Mouse (Mus musculus) stomach, embryonic 15.5 days (tissue): ENCODE measurements at regions not wholly inside any gene's neighbourhood (a gene's known extent, or its start where the extent isn't known, plus 50 kb on each side); places are given as distances from the start of the nearest gene placed in this dataset.

Experiments used
- ATAC-seq: fragments of 200-750 bp; cut with Nextera tagmentation; 2 replicates; pipeline ENCODE4 v1.8.0; 2017; ENCODE audit warnings: low read depth, moderate number of reproducible peaks, moderate TSS enrichment; ENCODE audit not compliant: insufficient read depth, low FRiP score
- H3K27ac ChIP-seq: fragments of 300-500 bp; sonication (generic); 2 replicates; pipeline ENCODE4 v1.5.1; 2015; ENCODE audit warnings: mild to moderate bottlenecking, inconsistent platforms
- H3K27me3 ChIP-seq: fragments of 300-500 bp; sonication (generic); replicated peaks from 2 replicates; pipeline ENCODE4 v1.6.1; 2015; ENCODE audit warnings: inconsistent platforms
- H3K36me3 ChIP-seq: fragments of 300-500 bp; sonication (generic); 2 replicates; pipeline ENCODE4 v1.6.1; 2015; ENCODE audit warnings: inconsistent platforms
- H3K4me1 ChIP-seq: fragments of 300-500 bp; sonication (generic); 2 replicates; pipeline ENCODE4 v1.6.1; 2015; ENCODE audit warnings: inconsistent platforms
- H3K4me2 ChIP-seq: fragments of 300-500 bp; sonication (generic); 2 replicates; pipeline ENCODE4 v1.6.1; 2015; ENCODE audit warnings: mild to moderate bottlenecking, inconsistent platforms
- H3K4me3 ChIP-seq: fragments of 300-500 bp; sonication (generic); replicated peaks from 2 replicates; pipeline ENCODE4 v1.5.1; 2015; ENCODE audit warnings: inconsistent platforms
- H3K9ac ChIP-seq: fragments of 300-500 bp; sonication (generic); 2 replicates; pipeline ENCODE4 v1.6.1; 2015; ENCODE audit warnings: inconsistent platforms
- H3K9me3 ChIP-seq: fragments of 300-500 bp; sonication (generic); 2 replicates; pipeline ENCODE4 v1.6.1; 2016; ENCODE audit warnings: inconsistent platforms
- WGBS: fragments of 180-500 bp; shearing (Covaris S2); methylation state at CpG from one replicate; pipeline ENCODE4 v1.1.7; 2015; 5-methylcytosine and 5-hydroxymethylcytosine counted together

- H3K9ac ChIP-seq: no peak overlapping the region
- H3K4me2 ChIP-seq: no peak overlapping the region
- no peak for ATAC-seq
- no peaks in the 10 kb centered on the region for H3K4me1 ChIP-seq
- H3K4me3 ChIP-seq: no peak overlapping the region
- no peaks in the 10 kb centered on the region for H3K9me3 ChIP-seq
- H3K27ac ChIP-seq: no peak overlapping the region
- no peaks in the 10 kb centered on the region for H3K27me3 ChIP-seq
- H3K36me3 ChIP-seq: no peaks in the 10 kb centered on the region
These were observed 54.8 kb upstream of the Scel start for GRCm38 (mm10) chr14:103458340-103458739.

GRCm38 (mm10) chr14:103456106-103456505, 57.0 kb upstream of the Scel start:
- H3K36me3 ChIP-seq: no peaks in the 10 kb centered on the region
- no peak overlapping the region for H3K27ac ChIP-seq
- WGBS: 58% methylated on average over 1 of the region's 1 CpGs
- no peaks in the 10 kb centered on the region for H3K27me3 ChIP-seq
- no peak overlapping the region for H3K4me3 ChIP-seq
- H3K4me1 ChIP-seq: no peaks in the 10 kb centered on the region
- H3K9me3 ChIP-seq: no peaks in the 10 kb centered on the region
- H3K4me2 ChIP-seq: no peak overlapping the region
- no peak for ATAC-seq
- H3K9ac ChIP-seq: no peak overlapping the region

- WGBS: 84% methylated on average over 6 of the region's 6 CpGs
These were observed 62.4 kb upstream of the Scel start for GRCm38 (mm10) chr14:103450756-103451155.

GRCm38 (mm10) chr14:103449447-103449846, 63.7 kb upstream of the Scel start:
- ATAC-seq: no peak

More at GRCm38 (mm10) chr14:103450756-103451155, 62.4 kb upstream of the Scel start:
- no peak overlapping the region for H3K27ac ChIP-seq
- H3K9ac ChIP-seq: no peak overlapping the region
- no peak overlapping the region for H3K4me2 ChIP-seq
- H3K9me3 ChIP-seq: no peaks in the 10 kb centered on the region
- H3K36me3 ChIP-seq: no peaks in the 10 kb centered on the region
- ATAC-seq: no peak
- no peak overlapping the region for H3K4me3 ChIP-seq
- H3K4me1 ChIP-seq: no peaks in the 10 kb centered on the region
- no peaks in the 10 kb centered on the region for H3K27me3 ChIP-seq

GRCm38 (mm10) chr14:103449033-103449432, 64.1 kb upstream of the Scel start:
- H3K4me3 ChIP-seq: no peak overlapping the region
- H3K9ac ChIP-seq: no peak overlapping the region
- no peaks in the 10 kb centered on the region for H3K9me3 ChIP-seq
- H3K36me3 ChIP-seq: no peaks in the 10 kb centered on the region
- 70% methylated on average over 7 of the region's 7 CpGs for WGBS
- H3K27me3 ChIP-seq: no peaks in the 10 kb centered on the region
- H3K4me2 ChIP-seq: no peak overlapping the region
- H3K4me1 ChIP-seq: no peaks in the 10 kb centered on the region
- no peak for ATAC-seq
- no peak overlapping the region for H3K27ac ChIP-seq

More at GRCm38 (mm10) chr14:103449447-103449846, 63.7 kb upstream of the Scel start:
- H3K9me3 ChIP-seq: no peaks in the 10 kb centered on the region
- no peaks in the 10 kb centered on the region for H3K4me1 ChIP-seq
- H3K27ac ChIP-seq: no peak overlapping the region
- no peaks in the 10 kb centered on the region for H3K36me3 ChIP-seq
- H3K4me3 ChIP-seq: no peak overlapping the region
- no peaks in the 10 kb centered on the region for H3K27me3 ChIP-seq
- 74% methylated on average over 5 of the region's 5 CpGs for WGBS
- no peak overlapping the region for H3K9ac ChIP-seq
- H3K4me2 ChIP-seq: no peak overlapping the region

- Histone ChIP-seq H3K9ac (no peak overlapping the region), H3K9me3 (no peaks in the 10 kb centered on the region), H3K4me2 (no peak overlapping the region), H3K36me3 (no peaks in the 10 kb centered on the region), H3K4me1 (no peaks in the 10 kb centered on the region), H3K27me3 (no peaks in the 10 kb centered on the region), H3K27ac (no peak overlapping the region), H3K4me3 (no peak overlapping the region)
- WGBS: 51% methylated on average over 2 of the region's 2 CpGs
- peak; percentile 53; the same call in 1 of the 2 replicates for ATAC-seq
These were observed 66.5 kb upstream of the Scel start for GRCm38 (mm10) chr14:103446671-103447070.

- no peak overlapping the region for H3K27ac ChIP-seq
- no peaks in the 10 kb centered on the region for H3K9me3 ChIP-seq
- no peaks in the 10 kb centered on the region for H3K4me1 ChIP-seq
- no peak overlapping the region for H3K9ac ChIP-seq
- WGBS: 78% methylated on average over 15 of the region's 15 CpGs
- H3K27me3 ChIP-seq: no peaks in the 10 kb centered on the region
- no peak overlapping the region for H3K4me2 ChIP-seq
- no peak overlapping the region for H3K4me3 ChIP-seq
- no peaks in the 10 kb centered on the region for H3K36me3 ChIP-seq
- ATAC-seq: no peak
These were observed 71.6 kb upstream of the Scel start for GRCm38 (mm10) chr14:103441454-103442065.

GRCm38 (mm10) chr14:103440243-103440642, 72.9 kb upstream of the Scel start:
- H3K9me3 ChIP-seq: no peaks in the 10 kb centered on the region

GRCm38 (mm10) chr14:103434218-103434617, 78.9 kb upstream of the Scel start:
- Histone ChIP-seq H3K4me2 (no peak overlapping the region), H3K4me1 (no peaks in the 10 kb centered on the region), H3K9me3 (no peaks in the 10 kb centered on the region), H3K36me3 (no peaks in the 10 kb centered on the region), H3K9ac (no peak overlapping the region), H3K4me3 (no peak overlapping the region), H3K27ac (no peak overlapping the region), H3K27me3 (no peaks in the 10 kb centered on the region)
- no peak for ATAC-seq
- WGBS: 54% methylated on average over 4 of the region's 4 CpGs

More at GRCm38 (mm10) chr14:103440243-103440642, 72.9 kb upstream of the Scel start:
- Histone ChIP-seq H3K9ac (no peak overlapping the region), H3K27ac (no peak overlapping the region), H3K27me3 (no peaks in the 10 kb centered on the region), H3K4me3 (no peak overlapping the region), H3K4me2 (no peak overlapping the region), H3K4me1 (no peaks in the 10 kb centered on the region), H3K36me3 (no peaks in the 10 kb centered on the region)
- no peak for ATAC-seq
- WGBS: 80% methylated on average over 8 of the region's 8 CpGs

GRCm38 (mm10) chr14:103433106-103433505, 80.0 kb upstream of the Scel start:
- no peak overlapping the region for H3K4me2 ChIP-seq
- H3K27ac ChIP-seq: no peak overlapping the region
- no peak overlapping the region for H3K9ac ChIP-seq
- no peaks in the 10 kb centered on the region for H3K36me3 ChIP-seq
- ATAC-seq: no peak
- no peaks in the 10 kb centered on the region for H3K27me3 ChIP-seq
- no peak overlapping the region for H3K4me3 ChIP-seq
- whole genome bisulfite sequencing: 86% methylated on average over 3 of the region's 3 CpGs
- H3K4me1 ChIP-seq: no peaks in the 10 kb centered on the region
- H3K9me3 ChIP-seq: no peaks in the 10 kb centered on the region

- ATAC-seq: no peak
- H3K9ac ChIP-seq: no peak overlapping the region
- no peaks in the 10 kb centered on the region for H3K4me1 ChIP-seq
- no peaks in the 10 kb centered on the region for H3K36me3 ChIP-seq
- H3K4me3 ChIP-seq: no peak overlapping the region
- H3K27ac ChIP-seq: no peak overlapping the region
- H3K27me3 ChIP-seq: no peaks in the 10 kb centered on the region
- H3K9me3 ChIP-seq: no peaks in the 10 kb centered on the region
- H3K4me2 ChIP-seq: no peak overlapping the region
- WGBS: 82% methylated on average over 2 of the region's 2 CpGs
These were observed 81.3 kb upstream of the Mycbp2 start for GRCm38 (mm10) chr14:103427873-103428272.

- H3K4me3 ChIP-seq: no peak overlapping the region
- no peaks in the 10 kb centered on the region for H3K4me1 ChIP-seq
- no peaks in the 10 kb centered on the region for H3K9me3 ChIP-seq
- no peaks in the 10 kb centered on the region for H3K27me3 ChIP-seq
- H3K9ac ChIP-seq: no peak overlapping the region
- 42% methylated on average over 10 of the region's 10 CpGs for WGBS
- peak; percentile 53 for ATAC-seq
- peak overlapping the region; percentile 60 for H3K27ac ChIP-seq
- H3K4me2 ChIP-seq: peak overlapping the region; percentile 28; the same call in 1 of the 2 replicates
- no peaks in the 10 kb centered on the region for H3K36me3 ChIP-seq
These were observed 74.8 kb upstream of the Mycbp2 start for GRCm38 (mm10) chr14:103421305-103421822.
